Mouse (Mus musculus): ENCODE data around the gene Plpp7.

Plpp7 gene

GRCm38 (mm10) chr2:32141602-32142001 lies 46.3 kb downstream of the Plpp7 start:
- no peak for DNase-seq

- no peak for DNase-seq
These were observed 47.0 kb downstream of the Plpp7 start for GRCm38 (mm10) chr2:32142368-32142767.

- DNase-seq, result no peak
These were observed 49.3 kb downstream of the Plpp7 start for GRCm38 (mm10) chr2:32144633-32145032.

GRCm38 (mm10) chr2:32146617-32147162 lies 51.4 kb downstream of the Plpp7 start:
- no peak for DNase-seq

GRCm38 (mm10) chr2:32150135-32150534 lies 54.8 kb downstream of the Plpp7 start:
- DNase-seq, result no peak

GRCm38 (mm10) chr2:32150562-32150923 lies 55.2 kb downstream of the Plpp7 start:
- DNase-seq, result no peak

GRCm38 (mm10) chr2:32150924-32151659 lies 55.8 kb downstream of the Plpp7 start, which contains the start of gene Prrc2b:
Gene Prrc2b, plus strand, starts transcription at chr2:32151082.
- peak; percentile 93 for DNase-seq

- DNase-seq, result peak; percentile 73
These were observed 56.5 kb downstream of the Plpp7 start for GRCm38 (mm10) chr2:32151660-32152366.

- DNase-seq, result no peak
These were observed 57.2 kb downstream of the Plpp7 start for GRCm38 (mm10) chr2:32152367-32153034.

- no peak for DNase-seq
These were observed 57.9 kb downstream of the Plpp7 start for GRCm38 (mm10) chr2:32153041-32153790.

- no peak for DNase-seq
These were observed 58.4 kb downstream of the Plpp7 start for GRCm38 (mm10) chr2:32153791-32154119.

GRCm38 (mm10) chr2:32154334-32154997 lies 59.1 kb downstream of the Plpp7 start:
- peak; percentile 34 for DNase-seq

- no peak for DNase-seq
These were observed 59.7 kb downstream of the Plpp7 start for GRCm38 (mm10) chr2:32154998-32155541.

- DNase-seq, result no peak
These were observed 60.3 kb downstream of the Plpp7 start for GRCm38 (mm10) chr2:32155614-32156013.

GRCm38 (mm10) chr2:32156645-32157044 lies 61.3 kb downstream of the Plpp7 start:
- DNase-seq, result no peak

GRCm38 (mm10) chr2:32157328-32157727 lies 62.0 kb downstream of the Plpp7 start:
- DNase-seq, result no peak

GRCm38 (mm10) chr2:32158616-32159239 lies 63.4 kb downstream of the Plpp7 start:
- DNase-seq, result no peak
